Mouse (Mus musculus) B cell, adult 62 days (primary cell): ENCODE data around the gene Slbp. TPM values are rescaled to one million over a fixed set of nuclear protein-coding genes. Genes with fewer than 3 reads are reported as not detected.

Source experiments
- total RNA-seq: library from RNA; stranded (reverse); gene quantifications from 4 replicates; pipeline ENCODE4 v1.2.4, GENCODE M21; 2023

The Slbp gene
- 93.2 to 102 TPM (median 97.6 TPM) in 4 replicates for total RNA-seq

GRCm38 (mm10) chr5:33651921-33652782 lies at the start of gene Slbp:
TSS of gene Slbp (minus strand) at chr5:33652574.

GRCm38 (mm10) chr5:33657787-33658663 lies 5.7 kb upstream of the Slbp start, which contains the start of the genes Tacc3 and Tmem129:
TSS of gene Tacc3 (plus strand) at chr5:33658128.
TSS of gene Tmem129 (minus strand) at chr5:33658416.

GRCm38 (mm10) chr5:33629301-33629987 lies 22.9 kb downstream of the Slbp start, which contains the start of the genes Fam53a and Gm9903:
TSS of gene Fam53a (minus strand) at chr5:33629635.
TSS of gene Gm9903 (plus strand) at chr5:33629925.

Other genes starting within 250 kb of the Slbp start
- not detected in 4 replicates for gene Nkx1-1, start 218.6 kb downstream of the Slbp start, total RNA-seq
- 28.3 to 32.3 TPM (median 28.9 TPM) in 4 replicates for gene Fam53a, start 22.9 kb downstream of the Slbp start, total RNA-seq
- gene Gm9903, start 22.6 kb downstream of the Slbp start, total RNA-seq, result 0.77 to 1.5 TPM (median 1.3 TPM) in 4 replicates
- 12.5 to 15.7 TPM (median 13.9 TPM) in 4 replicates for gene Tacc3, start 5.6 kb upstream of the Slbp start, total RNA-seq
- 8.3 to 11.5 TPM (median 8.7 TPM) in 4 replicates for gene Tmem129, start 5.8 kb upstream of the Slbp start, total RNA-seq
- gene Fgfr3, start 69.1 kb upstream of the Slbp start, total RNA-seq, result 0.23 to 0.30 TPM (median 0.25 TPM) in 3 of 4 replicates, not detected in the other
- gene Letm1, start 130.2 kb upstream of the Slbp start, total RNA-seq, result 67.5 to 83.8 TPM (median 74.9 TPM) in 4 replicates
- 31.3 to 42.1 TPM (median 36.9 TPM) in 4 replicates for gene Nsd2, start 168.2 kb upstream of the Slbp start, total RNA-seq